Mouse (Mus musculus): Measurements from ENCODE around the gene Tbl1x. TPM values are rescaled to one million over a fixed set of nuclear protein-coding genes. Genes with fewer than 3 reads are reported as not detected.

Gene Tbl1x
- total and polyA plus RNA-seq, 2 experiments from 2014 or later = 37.0 to 67.2 TPM

DNA sequence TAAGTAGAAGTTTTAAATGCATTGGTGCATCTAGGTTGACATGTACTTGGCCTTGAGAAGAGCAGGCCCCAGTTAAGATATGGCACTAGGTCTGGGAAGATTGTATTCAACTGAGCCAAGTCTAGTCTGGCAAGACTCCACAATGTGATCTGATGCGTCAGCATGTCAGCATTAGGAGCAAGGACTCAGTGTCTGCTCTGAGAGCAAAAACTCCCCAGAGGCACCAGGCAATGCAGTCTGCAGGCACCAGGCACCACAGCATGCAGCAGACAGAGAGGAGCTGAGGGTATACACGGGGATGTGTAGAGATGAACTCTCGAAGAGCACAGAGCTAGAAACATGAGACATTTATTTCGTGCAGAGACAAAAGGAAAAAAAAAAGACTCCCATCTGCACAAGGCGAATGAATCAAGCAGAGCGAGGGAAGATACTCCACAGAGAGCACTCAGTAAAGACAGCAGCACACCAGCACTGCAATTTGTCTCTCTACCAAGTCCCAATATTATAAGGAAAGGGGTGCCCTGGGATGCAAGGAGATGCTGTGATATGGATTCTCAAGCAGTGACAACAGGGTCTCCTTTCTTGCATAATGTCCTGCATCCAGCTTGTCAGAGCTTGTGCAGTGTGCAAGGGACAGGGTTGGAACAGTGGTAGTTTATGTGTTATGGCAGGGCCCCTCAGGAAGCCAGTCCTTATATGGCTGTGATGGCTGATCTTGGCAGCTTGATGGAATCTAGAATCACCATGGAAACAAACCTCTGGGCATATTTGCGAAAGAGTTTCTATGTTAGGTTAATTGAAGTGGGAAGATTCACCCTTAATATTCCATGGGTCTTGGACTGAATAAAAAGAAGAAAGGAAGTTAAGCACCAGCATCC lies 22.7 kb upstream of the Tbl1x start:
- TF ChIP-seq CTCF (IDR thresholded peaks at IDR 0.05; ENCODE audit: low read depth) = no peak
- Histone ChIP-seq H3K27ac (ENCODE audit: low read depth, low read length) (no peak overlapping the region), H3K4me2 (ENCODE audit: low read depth) (no peak overlapping the region), H3K4me1 (ENCODE audit: insufficient read depth) (no peaks in the 10 kb centered on the region), H3K4me3 (ENCODE audit: low read depth, low read length) (no peak overlapping the region), H3K9me3 (ENCODE audit: low read length) (no peaks in the 10 kb centered on the region), H3K27me3 (ENCODE audit: insufficient read depth, low read length) (no peaks in the 10 kb centered on the region), H3K36me3 (ENCODE audit: insufficient read depth) (no peaks in the 10 kb centered on the region), H3K9ac (no peak overlapping the region)
- 49% methylated on average over 7 of the region's 7 CpGs for WGBS
- ATAC-seq (peak; percentile 55; the same call in 1 of the 2 replicates), DNase-seq (peak; percentile 24)

DNA sequence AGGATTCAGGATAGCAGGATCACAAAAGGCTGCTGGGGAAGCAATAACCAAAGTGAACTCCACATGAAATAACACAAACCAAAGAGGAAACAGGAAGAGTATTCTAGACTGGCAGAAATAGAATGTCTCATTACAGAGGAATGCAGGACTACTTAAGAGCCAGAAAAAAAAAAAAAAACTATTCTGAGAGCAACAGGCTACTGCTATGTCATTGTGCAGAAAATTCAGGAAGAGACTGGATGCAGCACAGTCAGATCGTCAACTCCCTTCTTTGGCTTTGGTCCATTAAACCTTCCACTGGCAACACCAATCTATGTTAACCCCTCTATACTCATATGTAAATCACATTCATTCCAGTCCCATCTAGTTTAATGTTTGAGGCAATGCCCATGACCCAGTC lies 20.7 kb upstream of the Tbl1x start:
- Histone ChIP-seq H3K9me3 (ENCODE audit: low read length) (no peaks in the 10 kb centered on the region), H3K4me3 (ENCODE audit: low read depth, low read length) (no peak overlapping the region), H3K27ac (ENCODE audit: low read depth, low read length) (no peak overlapping the region), H3K4me2 (ENCODE audit: low read depth) (no peak overlapping the region), H3K27me3 (ENCODE audit: insufficient read depth, low read length) (no peaks in the 10 kb centered on the region), H3K4me1 (ENCODE audit: insufficient read depth) (no peaks in the 10 kb centered on the region), H3K36me3 (ENCODE audit: insufficient read depth) (no peaks in the 10 kb centered on the region), H3K9ac (no peak overlapping the region)
- DNase-seq = no peak
- no peak for TF ChIP-seq CTCF (IDR thresholded peaks at IDR 0.05; ENCODE audit: low read depth)
- no peak for ATAC-seq
- WGBS = 39% methylated on average over 1 of the region's 1 CpGs

DNA sequence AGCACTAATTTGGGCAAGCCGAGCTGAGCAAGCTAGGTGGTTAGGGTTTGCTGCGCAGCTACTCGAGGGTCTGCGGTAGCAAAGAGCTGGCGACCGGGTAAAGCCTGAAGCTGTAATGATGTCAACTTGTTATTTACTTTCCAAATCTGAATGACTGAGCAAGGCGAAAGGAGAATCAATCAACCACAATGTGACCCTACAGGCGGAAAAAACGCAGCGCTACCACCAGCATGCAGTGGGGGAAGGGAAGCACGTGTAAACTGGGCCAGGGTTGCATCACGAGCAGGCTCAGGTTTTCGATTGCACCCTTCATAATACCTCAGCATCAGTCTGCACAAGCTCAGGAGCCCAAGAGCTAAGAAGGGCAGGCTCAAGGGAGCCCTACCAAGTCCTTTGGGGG lies 1.7 kb upstream of the Tbl1x start:
- Histone ChIP-seq H3K4me1 (ENCODE audit: insufficient read depth) (no peaks in the 10 kb centered on the region), H3K9ac (0 out of 2 replicates have a peak overlapping the region, but pooled peaks have one; percentile 72), H3K4me3 (ENCODE audit: low read depth, low read length) (peak overlapping the region; percentile 60), H3K9me3 (ENCODE audit: low read length) (no peaks in the 10 kb centered on the region), H3K36me3 (ENCODE audit: insufficient read depth) (no peaks in the 10 kb centered on the region), H3K27me3 (ENCODE audit: insufficient read depth, low read length) (no peaks in the 10 kb centered on the region), H3K27ac (ENCODE audit: low read depth, low read length) (peak overlapping the region; percentile 93), H3K4me2 (ENCODE audit: low read depth) (peak overlapping the region; percentile 59)
- DNase-seq (peak; percentile 93), ATAC-seq (peak; percentile 85)
- 26% methylated on average over 13 of the region's 13 CpGs for WGBS
- TF ChIP-seq CTCF (IDR thresholded peaks at IDR 0.05; ENCODE audit: low read depth) = peak; percentile 29

DNA sequence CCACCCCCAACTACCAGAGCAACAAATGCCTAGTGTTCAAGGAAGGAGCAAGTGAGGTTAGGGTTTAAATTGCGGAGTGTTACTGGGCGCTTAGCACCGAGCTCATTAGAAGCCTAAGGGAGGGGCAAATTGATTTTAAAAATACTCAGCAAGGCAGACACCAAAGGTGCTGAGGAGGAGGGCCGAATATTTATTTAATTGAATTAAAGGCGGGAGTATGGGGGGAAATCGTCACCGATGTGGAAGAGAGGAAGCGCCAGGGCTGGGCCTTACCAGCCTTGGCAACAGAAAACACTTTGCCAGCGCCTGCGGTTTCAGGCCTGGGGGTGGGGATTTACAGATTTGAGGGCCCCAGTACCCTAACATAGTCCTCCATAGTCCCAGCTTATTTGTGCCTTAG lies 1.0 kb upstream of the Tbl1x start:
- H3K9ac ChIP-seq = peak overlapping the region; percentile 72
- no peak for TF ChIP-seq CTCF (IDR thresholded peaks at IDR 0.05; ENCODE audit: low read depth)

DNA sequence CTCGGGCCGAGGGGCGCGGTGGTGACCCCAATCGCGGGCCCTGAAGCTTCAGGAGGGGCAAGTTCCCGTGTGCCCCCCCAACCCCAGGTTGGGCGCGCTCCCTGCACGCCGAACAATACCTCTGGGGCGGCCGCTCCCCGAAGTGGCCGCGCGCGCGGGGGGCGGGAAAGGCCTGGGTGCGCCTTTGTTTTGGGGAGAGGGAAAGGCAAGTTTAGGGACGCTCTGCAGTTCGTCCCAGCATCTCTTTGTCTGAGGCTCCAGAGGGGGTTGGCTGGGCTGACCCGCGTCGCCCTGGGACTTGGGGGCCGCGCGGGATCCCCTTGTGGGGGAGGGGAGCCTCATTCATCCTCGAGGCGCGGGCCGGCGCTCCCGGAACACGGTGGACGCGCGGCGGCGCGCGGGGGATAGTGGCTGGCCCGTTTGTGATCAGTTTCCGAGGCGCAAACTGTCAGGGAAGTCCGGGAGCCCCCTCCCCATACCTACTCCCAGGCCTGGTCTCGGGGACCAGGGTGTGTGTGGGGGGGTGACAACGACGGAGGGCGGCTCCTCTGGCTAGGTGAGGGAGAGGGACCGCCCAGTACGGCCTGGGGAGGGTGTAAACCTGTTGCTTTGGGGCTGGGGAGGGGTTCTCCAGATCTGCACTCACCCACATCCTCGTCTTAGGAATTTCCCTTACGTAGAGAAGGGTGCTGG lies 634 bp downstream of the Tbl1x start:
- no peaks in the 10 kb centered on the region for H3K27me3 ChIP-seq (ENCODE audit: insufficient read depth, low read length)
- peak overlapping the region; percentile 93 for H3K27ac ChIP-seq (ENCODE audit: low read depth, low read length)
- no peaks in the 10 kb centered on the region for H3K36me3 ChIP-seq (ENCODE audit: insufficient read depth)
- H3K4me1 ChIP-seq (ENCODE audit: insufficient read depth) = no peaks in the 10 kb centered on the region
- ATAC-seq (peak; percentile 14), DNase-seq (peak; percentile 53)
- no peaks in the 10 kb centered on the region for H3K9me3 ChIP-seq (ENCODE audit: low read length)
- H3K9ac ChIP-seq = peak overlapping the region; percentile 72
- WGBS = 22% methylated on average over 37 of the region's 55 CpGs
- H3K4me3 ChIP-seq (ENCODE audit: low read depth, low read length) = peak overlapping the region; percentile 60
- peak overlapping the region; percentile 59 for H3K4me2 ChIP-seq (ENCODE audit: low read depth)
- no peak for TF ChIP-seq CTCF (IDR thresholded peaks at IDR 0.05; ENCODE audit: low read depth)

More for the DNA sequence above, 1.0 kb upstream of the Tbl1x start:
- DNase-seq = peak; percentile 54
- 25% methylated on average over 10 of the region's 10 CpGs for WGBS
- Histone ChIP-seq H3K36me3 (ENCODE audit: insufficient read depth) (no peaks in the 10 kb centered on the region), H3K4me2 (ENCODE audit: low read depth) (peak overlapping the region; percentile 59), H3K9me3 (ENCODE audit: low read length) (no peaks in the 10 kb centered on the region), H3K4me3 (ENCODE audit: low read depth, low read length) (peak overlapping the region; percentile 60), H3K27ac (ENCODE audit: low read depth, low read length) (peak overlapping the region; percentile 93), H3K4me1 (ENCODE audit: insufficient read depth) (no peaks in the 10 kb centered on the region), H3K27me3 (ENCODE audit: insufficient read depth, low read length) (no peaks in the 10 kb centered on the region)
- peak; percentile 30 for ATAC-seq

DNA sequence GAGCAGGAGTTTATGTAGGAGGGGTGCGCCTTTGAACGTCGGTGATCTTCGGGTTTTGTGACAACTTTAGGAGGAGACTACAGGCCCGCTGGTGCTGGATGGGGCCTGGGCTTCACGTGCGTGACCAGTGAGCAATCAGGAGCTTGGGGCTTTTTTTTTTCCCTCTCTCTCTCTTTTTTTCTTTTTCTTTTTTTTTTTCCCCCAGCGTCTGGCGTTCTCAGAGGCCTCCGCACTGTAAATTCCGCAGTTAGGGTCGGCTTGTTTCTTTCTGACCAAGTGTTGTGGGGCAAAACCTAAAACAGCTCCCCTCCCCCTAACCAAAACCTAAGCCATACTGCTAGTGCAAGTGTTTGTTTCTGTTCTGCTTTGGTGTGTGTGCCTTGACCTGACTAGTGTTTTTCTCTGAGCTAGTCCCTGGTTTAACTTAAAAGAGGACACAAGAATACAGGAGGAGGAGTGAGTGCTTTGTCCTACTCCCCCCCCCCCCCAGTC lies 1.2 kb downstream of the Tbl1x start:
- Histone ChIP-seq H3K27ac (ENCODE audit: low read depth, low read length) (peak overlapping the region; percentile 93), H3K4me3 (ENCODE audit: low read depth, low read length) (peak overlapping the region; percentile 60), H3K9ac (peak overlapping the region; percentile 72), H3K4me2 (ENCODE audit: low read depth) (peak overlapping the region; percentile 59), H3K27me3 (ENCODE audit: insufficient read depth, low read length) (no peaks in the 10 kb centered on the region), H3K9me3 (ENCODE audit: low read length) (no peaks in the 10 kb centered on the region), H3K36me3 (ENCODE audit: insufficient read depth) (no peaks in the 10 kb centered on the region), H3K4me1 (ENCODE audit: insufficient read depth) (no peaks in the 10 kb centered on the region)
- WGBS = 28% methylated on average over 12 of the region's 12 CpGs
- ATAC-seq = peak; percentile 2; the same call in 1 of the 2 replicates
- no peak for DNase-seq
- TF ChIP-seq CTCF (IDR thresholded peaks at IDR 0.05; ENCODE audit: low read depth) = no peak

Data from forebrain, postnatal 0 days (tissue).